Mouse (Mus musculus): ENCODE results near the gene Mrpl21. TPM values are rescaled to one million over a fixed set of nuclear protein-coding genes. Genes with fewer than 3 reads are reported as not detected.

Mrpl21 gene
- polyA plus RNA-seq, 1 experiment from 2014 or later: 122 TPM

GRCm38 (mm10) chr19:3292028-3292427 is 9.3 kb downstream of the Mrpl21 start:
- Histone ChIP-seq H3K9ac (ENCODE audit: low read depth, low read length) (no peak overlapping the region), H3K4me2 (ENCODE audit: low read depth, low read length) (no peak overlapping the region), H3K4me3 (ENCODE audit: low read length) (no peak overlapping the region), H3K27me3 (replicated peaks; ENCODE audit: control insufficient read depth, insufficient read depth, low read length) (no peaks in the 10 kb centered on the region), H3K36me3 (ENCODE audit: control insufficient read depth, insufficient read depth, low read length) (0 out of 2 replicates have a peak, but pooled peaks cover under 1% of the 10 kb centered on the region), H3K9me3 (ENCODE audit: control insufficient read depth, low read length) (no peaks in the 10 kb centered on the region), H3K4me1 (ENCODE audit: control insufficient read depth, insufficient read depth, low read length) (peaks cover 6% of the 10 kb centered on the region), H3K27ac (ENCODE audit: low read length) (no peak overlapping the region)
- whole genome bisulfite sequencing: 54% methylated on average over 2 of the region's 2 CpGs
- peak; percentile 51 for ATAC-seq

DNA sequence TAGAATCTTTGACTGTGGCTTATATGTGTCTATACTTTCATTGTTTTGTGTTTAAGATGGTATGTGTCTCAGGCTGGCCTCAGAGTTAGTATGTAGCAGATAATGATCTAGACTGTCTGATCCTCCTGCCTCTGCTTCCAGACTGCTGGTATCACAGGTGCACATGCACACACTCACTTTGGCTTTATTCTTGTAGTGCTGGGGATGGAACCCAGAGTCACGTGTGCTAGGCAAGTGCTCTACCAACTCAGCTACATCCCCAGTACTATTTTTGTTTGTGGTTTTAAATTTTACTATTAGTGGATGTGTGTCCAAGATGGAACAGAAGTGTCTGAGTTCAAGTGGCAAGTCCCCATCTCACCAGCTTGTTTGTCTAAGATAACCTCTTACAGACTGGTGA is 10.3 kb downstream of the Mrpl21 start:
- WGBS: 91% methylated on average over 1 of the region's 1 CpGs
- no peak for ATAC-seq
- no peaks in the 10 kb centered on the region for H3K9me3 ChIP-seq (ENCODE audit: control insufficient read depth, low read length)

GRCm38 (mm10) chr19:3295245-3295644 is 12.5 kb downstream of the Mrpl21 start:
- H3K27ac ChIP-seq (ENCODE audit: low read length): no peak overlapping the region
- no peak overlapping the region for H3K4me2 ChIP-seq (ENCODE audit: low read depth, low read length)
- H3K9ac ChIP-seq (ENCODE audit: low read depth, low read length): no peak overlapping the region
- no peaks in the 10 kb centered on the region for H3K36me3 ChIP-seq (ENCODE audit: control insufficient read depth, insufficient read depth, low read length)
- H3K4me3 ChIP-seq (ENCODE audit: low read length): no peak overlapping the region
- peak; percentile 29; the same call in 1 of the 2 replicates for ATAC-seq
- no peaks in the 10 kb centered on the region for H3K9me3 ChIP-seq (ENCODE audit: control insufficient read depth, low read length)
- H3K4me1 ChIP-seq (ENCODE audit: control insufficient read depth, insufficient read depth, low read length): peaks cover 12% of the 10 kb centered on the region
- 79% methylated on average over 6 of the region's 6 CpGs for WGBS
- H3K27me3 ChIP-seq (replicated peaks; ENCODE audit: control insufficient read depth, insufficient read depth, low read length): no peaks in the 10 kb centered on the region

More for the DNA sequence above, 10.3 kb downstream of the Mrpl21 start:
- no peak overlapping the region for H3K4me2 ChIP-seq (ENCODE audit: low read depth, low read length)
- H3K4me1 ChIP-seq (ENCODE audit: control insufficient read depth, insufficient read depth, low read length): peaks cover 12% of the 10 kb centered on the region
- H3K4me3 ChIP-seq (ENCODE audit: low read length): no peak overlapping the region
- H3K36me3 ChIP-seq (ENCODE audit: control insufficient read depth, insufficient read depth, low read length): no peaks in the 10 kb centered on the region
- no peak overlapping the region for H3K27ac ChIP-seq (ENCODE audit: low read length)
- H3K9ac ChIP-seq (ENCODE audit: low read depth, low read length): no peak overlapping the region
- H3K27me3 ChIP-seq (replicated peaks; ENCODE audit: control insufficient read depth, insufficient read depth, low read length): no peaks in the 10 kb centered on the region

GRCm38 (mm10) chr19:3297034-3297433 is 14.3 kb downstream of the Mrpl21 start:
- H3K9me3 ChIP-seq (ENCODE audit: control insufficient read depth, low read length): no peaks in the 10 kb centered on the region
- no peaks in the 10 kb centered on the region for H3K27me3 ChIP-seq (replicated peaks; ENCODE audit: control insufficient read depth, insufficient read depth, low read length)
- H3K27ac ChIP-seq (ENCODE audit: low read length): peak overlapping the region; percentile 82
- H3K9ac ChIP-seq (ENCODE audit: low read depth, low read length): no peak overlapping the region
- ATAC-seq: peak; percentile 76
- H3K4me2 ChIP-seq (ENCODE audit: low read depth, low read length): peak overlapping the region; percentile 4; the same call in 1 of the 2 replicates
- no peaks in the 10 kb centered on the region for H3K36me3 ChIP-seq (ENCODE audit: control insufficient read depth, insufficient read depth, low read length)
- H3K4me3 ChIP-seq (ENCODE audit: low read length): no peak overlapping the region
- peaks cover 12% of the 10 kb centered on the region for H3K4me1 ChIP-seq (ENCODE audit: control insufficient read depth, insufficient read depth, low read length)

DNA sequence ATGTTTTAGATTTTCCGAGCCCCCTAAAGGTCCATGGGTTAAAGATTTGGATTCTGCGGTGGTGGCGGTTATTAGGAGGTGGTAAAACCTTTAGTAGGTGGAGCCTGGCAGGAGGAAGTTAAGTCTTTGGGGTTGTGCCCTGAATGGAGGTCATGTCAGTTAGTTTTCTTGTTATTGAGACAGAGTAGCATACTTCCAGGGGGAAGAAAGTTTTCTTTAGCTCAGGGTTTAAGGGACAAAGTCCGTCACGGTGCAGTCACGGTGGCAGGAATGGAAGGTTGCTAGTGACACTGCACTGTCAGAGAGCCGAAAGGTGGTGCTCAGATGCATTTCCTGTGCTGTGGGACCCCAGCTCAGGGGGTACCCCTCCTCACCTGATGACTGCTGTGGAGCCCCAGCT is 15.1 kb downstream of the Mrpl21 start:
- Histone ChIP-seq H3K27me3 (replicated peaks; ENCODE audit: control insufficient read depth, insufficient read depth, low read length) (no peaks in the 10 kb centered on the region), H3K9ac (ENCODE audit: low read depth, low read length) (no peak overlapping the region), H3K4me1 (ENCODE audit: control insufficient read depth, insufficient read depth, low read length) (peaks cover 12% of the 10 kb centered on the region), H3K9me3 (ENCODE audit: control insufficient read depth, low read length) (no peaks in the 10 kb centered on the region), H3K36me3 (ENCODE audit: control insufficient read depth, insufficient read depth, low read length) (no peaks in the 10 kb centered on the region), H3K27ac (ENCODE audit: low read length) (peak overlapping the region; percentile 82), H3K4me2 (ENCODE audit: low read depth, low read length) (peak overlapping the region; percentile 4; the same call in 1 of the 2 replicates), H3K4me3 (ENCODE audit: low read length) (no peak overlapping the region)
- ATAC-seq: peak; percentile 77
- WGBS: 65% methylated on average over 7 of the region's 7 CpGs

GRCm38 (mm10) chr19:3304017-3304416 is 21.3 kb downstream of the Mrpl21 start:
- Histone ChIP-seq H3K4me3 (ENCODE audit: low read length) (no peak overlapping the region), H3K4me2 (ENCODE audit: low read depth, low read length) (no peak overlapping the region), H3K36me3 (ENCODE audit: control insufficient read depth, insufficient read depth, low read length) (no peaks in the 10 kb centered on the region), H3K27me3 (replicated peaks; ENCODE audit: control insufficient read depth, insufficient read depth, low read length) (no peaks in the 10 kb centered on the region), H3K4me1 (ENCODE audit: control insufficient read depth, insufficient read depth, low read length) (0 out of 2 replicates have a peak, but pooled peaks cover 4% of the 10 kb centered on the region), H3K9me3 (ENCODE audit: control insufficient read depth, low read length) (no peaks in the 10 kb centered on the region), H3K27ac (ENCODE audit: low read length) (no peak overlapping the region), H3K9ac (ENCODE audit: low read depth, low read length) (no peak overlapping the region)
- 69% methylated on average over 4 of the region's 4 CpGs for WGBS
- ATAC-seq: no peak

- peak; percentile 95 for ATAC-seq
- Histone ChIP-seq H3K27ac (ENCODE audit: low read length) (no peak overlapping the region), H3K4me3 (ENCODE audit: low read length) (no peak overlapping the region), H3K4me1 (ENCODE audit: control insufficient read depth, insufficient read depth, low read length) (0 out of 2 replicates have a peak, but pooled peaks cover 4% of the 10 kb centered on the region), H3K27me3 (replicated peaks; ENCODE audit: control insufficient read depth, insufficient read depth, low read length) (no peaks in the 10 kb centered on the region), H3K9ac (ENCODE audit: low read depth, low read length) (0 out of 2 replicates have a peak overlapping the region, but pooled peaks have one; percentile 4), H3K36me3 (ENCODE audit: control insufficient read depth, insufficient read depth, low read length) (no peaks in the 10 kb centered on the region), H3K9me3 (ENCODE audit: control insufficient read depth, low read length) (no peaks in the 10 kb centered on the region), H3K4me2 (ENCODE audit: low read depth, low read length) (no peak overlapping the region)
- WGBS: 61% methylated on average over 16 of the region's 16 CpGs
These were observed 24.7 kb downstream of the Mrpl21 start for GRCm38 (mm10) chr19:3307175-3307949.

GRCm38 (mm10) chr19:3319341-3319740 is 36.6 kb downstream of the Mrpl21 start:
- H3K36me3 ChIP-seq (ENCODE audit: control insufficient read depth, insufficient read depth, low read length): no peaks in the 10 kb centered on the region
- no peak overlapping the region for H3K9ac ChIP-seq (ENCODE audit: low read depth, low read length)
- no peak for ATAC-seq
- no peak overlapping the region for H3K4me2 ChIP-seq (ENCODE audit: low read depth, low read length)
- peaks cover 20% of the 10 kb centered on the region for H3K4me1 ChIP-seq (ENCODE audit: control insufficient read depth, insufficient read depth, low read length)
- no peak overlapping the region for H3K27ac ChIP-seq (ENCODE audit: low read length)
- H3K4me3 ChIP-seq (ENCODE audit: low read length): no peak overlapping the region
- 50% methylated on average over 2 of the region's 2 CpGs for WGBS
- no peaks in the 10 kb centered on the region for H3K9me3 ChIP-seq (ENCODE audit: control insufficient read depth, low read length)
- no peaks in the 10 kb centered on the region for H3K27me3 ChIP-seq (replicated peaks; ENCODE audit: control insufficient read depth, insufficient read depth, low read length)

GRCm38 (mm10) chr19:3320086-3320485 is 37.4 kb downstream of the Mrpl21 start:
- WGBS: 51% methylated on average over 7 of the region's 7 CpGs
- ATAC-seq: peak; percentile 43

More at GRCm38 (mm10) chr19:3320086-3320485, 37.4 kb downstream of the Mrpl21 start:
- peak overlapping the region; percentile 23; the same call in 1 of the 2 replicates for H3K4me2 ChIP-seq (ENCODE audit: low read depth, low read length)
- peak overlapping the region; percentile 59 for H3K27ac ChIP-seq (ENCODE audit: low read length)
- H3K36me3 ChIP-seq (ENCODE audit: control insufficient read depth, insufficient read depth, low read length): no peaks in the 10 kb centered on the region
- H3K9me3 ChIP-seq (ENCODE audit: control insufficient read depth, low read length): no peaks in the 10 kb centered on the region
- peaks cover 23% of the 10 kb centered on the region for H3K4me1 ChIP-seq (ENCODE audit: control insufficient read depth, insufficient read depth, low read length)
- H3K4me3 ChIP-seq (ENCODE audit: low read length): no peak overlapping the region
- no peak overlapping the region for H3K9ac ChIP-seq (ENCODE audit: low read depth, low read length)
- no peaks in the 10 kb centered on the region for H3K27me3 ChIP-seq (replicated peaks; ENCODE audit: control insufficient read depth, insufficient read depth, low read length)

Measured in intestine, embryonic 16.5 days (tissue).